Mouse (Mus musculus) frontal cortex, postnatal 25 days (tissue): ENCODE data around the gene Mcrip1.
"Not testable (repeated sequence)": the region's sequence is repeated elsewhere in the genome, so short reads cannot be mapped to it uniquely, and the experiment has no call there.

Experiments
- DNase-seq, 2 experiments: peaks; one replicate each; pipeline ENCODE4 v3.0.0; 2022; ENCODE audit warnings: low spot score in 2 of 2

The Mcrip1 gene

GRCm38 (mm10) chr11:120575046-120575445, 25.5 kb upstream of the Mcrip1 start:
- no peak for DNase-seq

- no peak for DNase-seq
Observed at GRCm38 (mm10) chr11:120574278-120574600, 24.7 kb upstream of the Mcrip1 start.

- DNase-seq: no peak
Observed at GRCm38 (mm10) chr11:120573585-120574277, 24.2 kb upstream of the Mcrip1 start.

DNA sequence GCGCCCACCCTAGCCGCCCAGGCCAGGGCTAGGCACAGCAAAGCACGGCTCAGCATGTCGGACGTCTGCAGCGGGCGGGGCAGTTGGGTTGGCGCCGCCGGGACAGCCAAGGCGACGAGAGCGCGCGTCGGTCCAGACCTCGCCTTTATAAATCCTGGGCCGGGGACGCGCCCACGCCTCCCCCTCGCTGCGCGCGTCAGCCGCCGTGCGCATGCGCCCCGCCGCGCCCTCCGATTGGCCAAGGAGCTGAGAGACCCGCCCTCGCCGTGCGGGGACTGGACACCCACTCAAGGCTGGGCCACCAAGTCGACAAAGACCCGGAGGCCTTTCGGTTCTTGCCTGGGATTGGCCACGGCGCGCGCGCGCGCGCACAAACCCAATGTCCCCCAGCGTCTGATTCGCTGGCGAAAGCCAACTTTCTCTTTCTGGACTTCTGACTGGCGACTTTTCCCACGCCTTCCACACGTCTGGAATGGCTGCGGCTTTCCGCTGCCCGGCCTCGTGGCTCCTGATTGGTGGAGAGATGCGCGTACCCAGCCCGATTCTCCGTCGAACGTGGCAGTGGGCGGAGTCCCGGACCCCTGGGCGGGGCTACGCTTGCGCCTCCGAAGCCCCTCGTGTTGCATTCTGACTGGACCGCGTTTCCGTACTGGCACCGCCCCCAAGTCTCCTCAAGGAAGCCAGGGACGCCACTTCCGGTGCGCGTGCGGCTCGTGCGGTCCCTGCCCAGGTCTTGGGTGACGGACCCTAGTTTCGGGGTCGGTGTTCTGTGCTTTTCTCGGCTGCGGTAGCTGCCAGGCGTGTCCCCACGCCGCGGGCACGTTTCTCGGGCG, 23.4 kb upstream of the Mcrip1 start, which contains the start of gene P4hb:
Gene P4hb (minus strand): TSS at position 502 of the 833 bp plus-strand sequence.
- peak; percentile 98 to 99 for DNase-seq

DNA sequence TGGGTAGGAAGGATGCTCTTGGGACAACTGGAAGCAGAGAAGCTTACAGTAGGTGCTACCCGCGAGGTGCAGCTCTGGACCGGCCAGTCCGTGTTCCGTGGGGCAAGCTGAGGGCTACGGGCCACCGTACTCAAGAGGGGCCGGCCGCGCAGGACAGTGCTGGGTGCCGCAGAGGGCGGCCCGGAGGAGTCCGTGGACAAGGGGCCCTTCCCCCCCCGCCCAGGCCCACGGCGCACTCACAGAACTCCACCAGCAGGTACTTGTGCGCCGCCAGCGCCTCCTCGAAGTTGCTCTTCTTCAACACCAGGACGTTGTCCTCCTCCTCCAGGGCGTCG, 22.9 kb upstream of the Mcrip1 start:
- no peak for DNase-seq

- DNase-seq: no peak
Observed at GRCm38 (mm10) chr11:120571754-120572416, 22.4 kb upstream of the Mcrip1 start.

GRCm38 (mm10) chr11:120571122-120571521, 21.6 kb upstream of the Mcrip1 start:
- DNase-seq: no peak

DNA sequence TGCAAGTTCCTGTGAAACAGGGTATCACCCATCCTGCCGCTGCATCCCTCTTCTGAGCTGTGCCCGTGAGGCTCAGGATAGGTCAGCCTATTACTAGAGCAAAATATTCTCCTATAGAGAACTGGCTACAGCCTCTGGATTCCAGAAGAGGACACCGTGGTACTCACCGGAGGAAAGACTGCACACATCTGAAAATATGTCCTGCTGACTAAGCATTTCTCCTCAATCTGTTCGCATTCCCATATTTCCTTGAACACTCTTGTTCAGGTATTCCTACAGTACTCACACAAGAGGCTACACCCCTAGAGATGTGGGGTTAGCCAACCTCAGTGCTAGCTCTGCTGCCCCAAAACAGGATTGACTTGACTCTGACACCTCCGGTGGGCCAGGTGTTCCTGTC, 18.8 kb upstream of the Mcrip1 start:
- no peak for DNase-seq

DNA sequence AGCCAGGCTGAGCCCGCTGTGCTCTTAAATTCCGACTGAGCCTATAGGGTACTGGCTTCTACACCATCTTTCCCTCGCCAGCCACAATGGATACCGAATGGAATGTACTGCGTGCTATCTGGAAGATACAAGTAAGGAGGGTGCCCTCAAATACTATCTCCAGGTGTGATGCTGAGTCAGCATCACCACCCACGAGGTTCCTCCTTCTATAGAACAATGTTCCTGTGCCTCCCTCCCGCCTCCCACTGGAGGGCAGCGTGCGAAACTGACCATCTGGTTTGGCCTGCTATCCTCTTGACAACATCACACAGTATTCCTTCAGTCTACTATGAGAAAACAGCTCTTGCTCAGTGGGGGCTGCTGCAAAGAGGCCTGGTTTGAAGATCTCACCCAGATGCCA, 15.6 kb upstream of the Mcrip1 start:
- no peak for DNase-seq

DNA sequence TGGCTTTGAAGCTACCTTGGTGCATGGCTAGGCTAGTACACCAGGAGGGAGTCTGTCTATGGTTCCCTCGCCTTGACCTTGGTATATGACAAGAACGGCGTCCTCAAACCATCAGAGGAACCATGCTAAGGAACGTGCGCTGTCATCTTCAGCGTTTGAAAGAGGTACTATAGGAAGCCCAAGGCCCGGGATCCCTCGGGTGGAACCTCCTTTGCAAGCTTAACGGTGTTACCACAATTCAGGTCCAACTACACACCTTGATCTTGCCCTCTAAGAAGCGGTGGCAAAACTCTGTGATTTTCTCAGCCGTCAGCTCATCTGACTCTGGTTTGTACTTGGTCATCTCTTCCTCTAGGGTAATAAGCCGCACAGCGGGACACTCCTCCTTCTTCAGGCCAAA, 13.4 kb upstream of the Mcrip1 start:
- no peak for DNase-seq

GRCm38 (mm10) chr11:120560952-120561728, 11.6 kb upstream of the Mcrip1 start:
- DNase-seq: no peak

DNA sequence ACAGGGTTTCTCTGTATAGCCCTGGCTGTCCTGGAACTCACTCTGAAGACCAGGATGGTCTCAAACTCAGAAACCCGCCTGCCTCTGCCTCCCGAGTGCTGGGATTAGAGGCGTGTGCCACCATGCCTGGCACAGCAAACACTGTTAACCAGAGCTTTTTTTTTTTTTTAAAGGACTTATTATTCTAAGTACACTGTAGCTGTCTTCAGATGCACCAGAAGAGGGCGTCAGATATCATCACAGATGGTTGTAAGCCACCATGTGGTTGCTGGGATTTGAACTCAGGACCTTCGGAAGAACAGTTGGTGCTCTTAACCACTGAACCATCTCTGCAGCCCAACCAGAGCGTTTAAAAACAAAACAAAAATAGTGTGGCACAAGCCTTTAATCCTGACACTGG, 9.3 kb upstream of the Mcrip1 start:
- not testable (repeated sequence) for DNase-seq

DNA sequence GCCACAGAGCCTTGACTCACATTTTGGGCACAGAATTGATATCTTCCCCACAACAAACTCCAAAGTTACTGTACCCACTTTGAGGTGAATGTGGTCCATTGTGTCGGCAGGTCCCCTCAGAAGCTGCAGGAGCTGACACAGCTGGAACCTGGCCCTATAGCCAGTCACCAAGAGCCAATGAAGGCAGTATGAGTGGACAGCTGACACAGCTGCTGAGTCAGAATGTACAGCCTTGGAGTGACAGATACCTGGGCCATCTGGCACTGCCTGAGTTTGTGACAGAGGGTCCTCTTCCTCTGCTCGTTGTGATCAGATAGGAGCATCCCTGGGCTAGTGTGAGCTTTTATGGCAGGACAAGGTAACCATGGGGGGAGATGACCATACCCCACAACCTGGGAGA, 5.7 kb upstream of the Mcrip1 start:
- DNase-seq: no peak

GRCm38 (mm10) chr11:120554834-120555233, 5.3 kb upstream of the Mcrip1 start:
- no peak for DNase-seq

- DNase-seq: no peak
Observed at GRCm38 (mm10) chr11:120552736-120553135, 3.2 kb upstream of the Mcrip1 start.

DNA sequence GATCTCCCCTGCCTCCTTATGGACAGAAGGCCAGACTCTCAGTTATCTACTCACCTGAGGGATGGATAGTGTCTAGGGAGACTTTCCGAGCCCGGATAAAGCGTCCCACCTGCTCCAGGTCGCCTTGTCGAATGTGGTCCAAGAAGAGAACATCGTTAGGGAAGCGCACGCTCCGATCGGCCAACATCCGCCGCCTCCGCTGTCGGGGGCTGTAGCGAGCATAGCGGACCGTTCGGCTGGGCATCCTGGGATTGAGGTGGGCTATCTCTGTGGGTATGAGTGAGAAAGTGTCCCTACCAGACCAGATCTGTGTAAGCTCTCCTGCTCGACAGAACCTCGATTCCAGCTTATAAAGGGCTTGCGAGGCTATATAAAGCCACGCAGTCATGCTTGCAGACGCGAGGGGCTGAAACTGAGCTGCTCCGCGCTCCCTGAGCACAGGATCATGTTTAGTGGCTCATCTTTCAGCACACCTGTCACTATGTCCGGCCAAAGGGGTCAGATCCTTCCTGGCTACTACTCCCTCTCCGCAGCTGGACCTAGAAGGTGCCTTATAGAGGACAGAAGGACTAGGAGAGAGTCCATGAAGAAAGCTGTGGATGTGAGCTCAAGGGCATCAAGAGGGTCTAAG, 1.4 kb upstream of the Mcrip1 start, which contains the start of gene Ppp1r27:
Gene Ppp1r27 (minus strand): TSS at position 323 of the 631 bp plus-strand sequence.
- DNase-seq: no peak

GRCm38 (mm10) chr11:120549986-120550809, 671 bp upstream of the Mcrip1 start:
- no peak for DNase-seq

- no peak for DNase-seq
Observed at GRCm38 (mm10) chr11:120548786-120549167, 750 bp downstream of the Mcrip1 start.

DNA sequence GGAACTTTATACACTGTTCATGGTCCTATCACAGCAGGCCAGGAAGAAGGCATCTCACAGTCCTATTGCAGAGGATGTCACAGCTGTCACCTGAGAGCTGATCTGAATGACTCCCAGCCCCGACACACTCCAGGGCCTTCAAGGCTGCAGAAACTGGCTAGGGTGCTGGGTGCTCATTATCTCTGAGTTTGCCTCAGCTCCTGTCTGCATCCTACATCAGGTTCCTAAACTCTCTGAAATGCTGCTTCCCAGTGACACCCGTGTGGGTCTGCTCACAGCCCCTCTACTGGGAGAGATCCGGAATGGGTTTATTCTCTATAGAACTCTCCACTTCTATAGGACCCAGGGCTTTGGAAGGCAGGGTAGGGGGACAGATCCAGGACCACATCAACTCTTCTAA, 1.3 kb downstream of the Mcrip1 start:
- no peak for DNase-seq

GRCm38 (mm10) chr11:120547469-120547868, 2.1 kb downstream of the Mcrip1 start:
- DNase-seq: no peak

DNA sequence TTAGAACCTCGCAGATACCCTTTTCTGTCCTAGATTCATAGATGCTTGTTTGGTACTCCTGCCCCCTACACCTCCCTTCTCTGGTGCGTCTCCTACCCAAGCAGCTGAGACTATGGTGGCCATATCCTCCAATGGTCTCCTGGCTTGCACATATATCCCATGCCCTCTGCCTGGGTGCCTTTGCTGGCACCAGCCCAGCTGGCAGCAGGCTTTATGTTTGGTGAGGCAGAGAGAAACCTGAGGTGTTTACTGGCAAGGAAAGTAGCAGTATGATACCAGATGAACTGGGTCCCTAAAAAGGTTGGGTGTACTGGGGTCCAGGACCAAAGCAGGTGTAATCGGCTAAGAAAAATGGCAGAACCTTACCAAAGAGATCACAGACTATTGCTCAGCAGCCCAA, 3.6 kb downstream of the Mcrip1 start:
- no peak for DNase-seq
